Mouse (Mus musculus): Measurements from ENCODE around the gene Fadd.

The Fadd gene

GRCm38 (mm10) chr7:144527723-144528221 lies 54.5 kb downstream of the Fadd start:
- DNase-seq = peak; percentile 43 to 68
